Mouse (Mus musculus) liver, embryonic 14.5 days (tissue): ENCODE results near the gene Ngdn.

ENCODE experiments used
- CTCF ChIP-seq: IDR thresholded peaks from 2 replicates; pipeline ENCODE4 v1.5.1; 2016; ENCODE audit warnings: antibody characterized with exemption, low read depth, control low read depth
- EP300 ChIP-seq: IDR thresholded peaks from 2 replicates; pipeline ENCODE4 v1.6.1; 2016; ENCODE audit warnings: antibody characterized with exemption, low read depth

GRCm38 (mm10) chr14:55001446-55001845 lies 13.8 kb upstream of the Ngdn start:
- TF ChIP-seq CTCF (peak; percentile 42; the same call in 1 of the 2 replicates), EP300 (no peak)
